Mouse (Mus musculus): ENCODE data around the gene Inpp5b. TPM values are rescaled to one million over a fixed set of nuclear protein-coding genes. Genes with fewer than 3 reads are reported as not detected.

Gene Inpp5b
- polyA plus RNA-seq, 1 experiment from 2014 or later: 25.7 TPM

GRCm38 (mm10) chr4:124714545-124715481, 26.8 kb upstream of the Inpp5b start, which contains the start of gene Sf3a3:
Gene Sf3a3, plus strand, starts transcription at chr4:124714776.
- Histone ChIP-seq H3K4me1 (peaks cover 28% of the 10 kb centered on the region), H3K4me3 (peak within 1 kb of the TSS; percentile 96), H3K27ac (replicated peaks) (peak within 1 kb of the TSS; percentile 89), H3K27me3 (ENCODE audit: low read depth, poor library complexity, severe bottlenecking) (peaks cover under 1% of the 10 kb centered on the region; the same call in 1 of the 2 replicates), H3K9me3 (replicated peaks) (no peaks in the 10 kb centered on the region), H3K36me3 (peaks cover 43% of the 10 kb centered on the region)
- WGBS: under 1% methylated on average over 57 of the region's 57 CpGs
- peak; percentile 96 for DNase-seq (ENCODE audit: low spot score)

DNA sequence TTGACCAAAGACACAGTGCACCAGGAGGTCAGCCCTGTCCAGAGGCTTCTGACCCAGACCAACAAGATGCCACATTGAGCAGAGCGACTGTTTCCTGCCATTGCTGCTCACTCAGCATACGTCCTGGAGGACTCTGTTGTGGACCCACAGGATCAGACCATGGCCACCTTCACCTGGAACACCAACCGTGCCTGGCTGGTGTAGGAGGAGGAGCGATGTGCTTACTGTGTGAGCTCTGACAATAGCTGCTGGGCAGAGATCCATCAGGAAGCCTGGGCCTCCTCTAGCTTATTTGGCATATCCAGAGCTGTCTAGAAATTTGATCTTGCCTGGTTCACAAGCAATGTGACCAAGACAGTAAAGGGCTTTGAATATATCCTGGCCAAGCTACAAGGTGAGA, 22.5 kb upstream of the Inpp5b start:
- peaks cover 86% of the 10 kb centered on the region for H3K36me3 ChIP-seq
- no peak for DNase-seq (ENCODE audit: low spot score)
- H3K4me3 ChIP-seq: no peak overlapping the region

DNA sequence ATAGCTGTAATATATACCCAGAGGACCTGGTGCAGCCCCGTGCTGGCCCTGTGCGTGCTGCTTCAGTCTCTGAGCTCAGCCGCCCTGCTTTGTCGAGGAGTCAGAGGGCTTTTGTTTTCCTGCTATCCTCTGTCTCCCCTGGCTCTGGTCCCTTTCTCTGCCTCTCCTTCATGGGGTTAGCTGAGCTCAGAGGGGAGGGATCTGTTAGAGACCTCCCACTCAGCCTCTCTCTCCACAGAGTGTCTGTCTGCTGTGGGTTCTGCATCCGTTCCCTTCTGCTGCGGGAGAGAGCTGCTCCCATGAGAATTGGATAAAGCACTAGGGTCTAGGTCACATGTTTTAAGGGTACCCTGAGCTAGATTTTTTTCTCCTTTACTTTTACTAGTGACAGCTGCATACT, 15.5 kb upstream of the Inpp5b start:
- H3K27ac ChIP-seq (replicated peaks): no peak overlapping the region
- H3K4me1 ChIP-seq: no peaks in the 10 kb centered on the region
- no peaks in the 10 kb centered on the region for H3K9me3 ChIP-seq (replicated peaks)
- no peak for DNase-seq (ENCODE audit: low spot score)
- no peaks in the 10 kb centered on the region for H3K27me3 ChIP-seq (ENCODE audit: low read depth, poor library complexity, severe bottlenecking)
- no peak overlapping the region for H3K4me3 ChIP-seq
- H3K36me3 ChIP-seq: peaks cover 100% of the 10 kb centered on the region
- WGBS: 84% methylated on average over 6 of the region's 6 CpGs

More for the DNA sequence above, 22.5 kb upstream of the Inpp5b start:
- Histone ChIP-seq H3K4me1 (peaks cover 17% of the 10 kb centered on the region), H3K27me3 (ENCODE audit: low read depth, poor library complexity, severe bottlenecking) (no peaks in the 10 kb centered on the region), H3K9me3 (replicated peaks) (no peaks in the 10 kb centered on the region), H3K27ac (replicated peaks) (no peak overlapping the region)
- WGBS: 97% methylated on average over 4 of the region's 4 CpGs

GRCm38 (mm10) chr4:124736952-124737351, 4.7 kb upstream of the Inpp5b start:
- Histone ChIP-seq H3K36me3 (peaks cover 23% of the 10 kb centered on the region), H3K9me3 (replicated peaks) (no peaks in the 10 kb centered on the region), H3K4me1 (peaks cover 21% of the 10 kb centered on the region), H3K4me3 (no peak overlapping the region), H3K27ac (replicated peaks) (no peak overlapping the region), H3K27me3 (ENCODE audit: low read depth, poor library complexity, severe bottlenecking) (no peaks in the 10 kb centered on the region)
- DNase-seq (ENCODE audit: low spot score): no peak
- 80% methylated on average over 2 of the region's 2 CpGs for WGBS

- WGBS: 74% methylated on average over 5 of the region's 5 CpGs
- no peaks in the 10 kb centered on the region for H3K27me3 ChIP-seq (ENCODE audit: low read depth, poor library complexity, severe bottlenecking)
- no peak for DNase-seq (ENCODE audit: low spot score)
- H3K4me3 ChIP-seq: no peak overlapping the region
- peaks cover 26% of the 10 kb centered on the region for H3K4me1 ChIP-seq
- no peak overlapping the region for H3K27ac ChIP-seq (replicated peaks)
- H3K9me3 ChIP-seq (replicated peaks): no peaks in the 10 kb centered on the region
- H3K36me3 ChIP-seq: peaks cover 18% of the 10 kb centered on the region
These were observed 4.2 kb upstream of the Inpp5b start for GRCm38 (mm10) chr4:124737486-124737885.

GRCm38 (mm10) chr4:124738013-124738412, 3.6 kb upstream of the Inpp5b start:
- WGBS: 77% methylated on average over 4 of the region's 4 CpGs
- Histone ChIP-seq H3K4me3 (no peak overlapping the region), H3K4me1 (peaks cover 27% of the 10 kb centered on the region)

GRCm38 (mm10) chr4:124738783-124739182, 2.9 kb upstream of the Inpp5b start:
- Histone ChIP-seq H3K36me3 (peaks cover 5% of the 10 kb centered on the region), H3K4me3 (no peak overlapping the region), H3K4me1 (peaks cover 27% of the 10 kb centered on the region), H3K27me3 (ENCODE audit: low read depth, poor library complexity, severe bottlenecking) (no peaks in the 10 kb centered on the region), H3K27ac (replicated peaks) (no peak overlapping the region), H3K9me3 (replicated peaks) (no peaks in the 10 kb centered on the region)
- 64% methylated on average over 1 of the region's 1 CpGs for WGBS
- no peak for DNase-seq (ENCODE audit: low spot score)

More at GRCm38 (mm10) chr4:124738013-124738412, 3.6 kb upstream of the Inpp5b start:
- Histone ChIP-seq H3K27ac (replicated peaks) (no peak overlapping the region), H3K9me3 (replicated peaks) (no peaks in the 10 kb centered on the region), H3K27me3 (ENCODE audit: low read depth, poor library complexity, severe bottlenecking) (no peaks in the 10 kb centered on the region), H3K36me3 (peaks cover 12% of the 10 kb centered on the region)
- DNase-seq (ENCODE audit: low spot score): no peak

- peaks cover 5% of the 10 kb centered on the region; the same call in 1 of the 2 replicates for H3K27me3 ChIP-seq (ENCODE audit: low read depth, poor library complexity, severe bottlenecking)
- peaks cover 16% of the 10 kb centered on the region for H3K4me1 ChIP-seq
- WGBS: 88% methylated on average over 11 of the region's 11 CpGs
- H3K36me3 ChIP-seq: no peaks in the 10 kb centered on the region
- no peak overlapping the region for H3K27ac ChIP-seq (replicated peaks)
- DNase-seq (ENCODE audit: low spot score): no peak
- H3K9me3 ChIP-seq (replicated peaks): no peaks in the 10 kb centered on the region
- H3K4me3 ChIP-seq: no peak overlapping the region
These were observed 1.2 kb downstream of the Inpp5b start for GRCm38 (mm10) chr4:124742839-124743238.

DNA sequence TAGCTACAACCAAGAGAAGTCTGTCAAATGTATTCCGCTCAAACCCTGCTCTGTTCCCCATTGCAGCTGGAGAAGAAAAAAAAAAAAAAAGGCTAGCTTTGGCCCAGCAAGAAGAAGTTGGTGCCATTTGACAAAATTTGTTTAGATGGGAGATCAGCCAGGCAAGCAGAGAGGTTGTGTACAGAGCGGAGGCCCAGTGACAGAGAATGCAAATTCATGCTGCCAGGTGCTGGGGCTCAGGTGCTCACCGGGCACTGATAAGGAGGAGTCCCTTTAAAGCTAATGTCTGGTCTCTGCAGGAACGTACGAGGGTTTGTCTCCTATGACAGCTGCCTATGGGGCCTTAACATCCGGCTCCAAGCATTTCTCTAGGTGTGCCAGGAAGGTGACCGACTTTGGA, 4.9 kb downstream of the Inpp5b start:
- DNase-seq (ENCODE audit: low spot score): no peak
- no peaks in the 10 kb centered on the region for H3K9me3 ChIP-seq (replicated peaks)
- H3K4me3 ChIP-seq: no peak overlapping the region
- 83% methylated on average over 7 of the region's 7 CpGs for WGBS
- peaks cover 28% of the 10 kb centered on the region for H3K27me3 ChIP-seq (ENCODE audit: low read depth, poor library complexity, severe bottlenecking)
- peaks cover 16% of the 10 kb centered on the region for H3K4me1 ChIP-seq
- no peaks in the 10 kb centered on the region for H3K36me3 ChIP-seq
- H3K27ac ChIP-seq (replicated peaks): no peak overlapping the region

DNA sequence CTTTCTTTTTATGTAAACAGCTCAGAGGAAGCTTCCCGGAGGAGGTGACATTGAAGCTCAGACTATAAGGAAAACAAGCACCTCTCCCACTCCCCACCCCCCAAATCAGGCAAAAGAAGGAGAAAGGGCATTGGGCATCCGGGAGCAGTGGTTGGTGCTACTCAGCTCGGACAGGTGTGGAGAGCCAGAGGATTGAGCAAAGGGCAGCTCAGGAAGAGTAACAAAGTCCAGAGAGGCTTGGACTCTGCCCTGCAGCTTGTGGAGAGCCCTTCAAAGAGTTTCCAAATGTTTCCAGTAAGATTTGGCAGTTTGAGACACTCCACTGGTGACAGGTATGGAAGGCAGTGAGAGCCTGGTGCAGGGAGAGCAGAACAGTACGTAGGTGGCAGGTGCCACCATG, 6.2 kb downstream of the Inpp5b start:
- H3K4me1 ChIP-seq: peaks cover 19% of the 10 kb centered on the region
- H3K9me3 ChIP-seq (replicated peaks): no peaks in the 10 kb centered on the region
- DNase-seq (ENCODE audit: low spot score): no peak
- no peak overlapping the region for H3K4me3 ChIP-seq
- H3K27me3 ChIP-seq (ENCODE audit: low read depth, poor library complexity, severe bottlenecking): peaks cover 28% of the 10 kb centered on the region
- H3K27ac ChIP-seq (replicated peaks): no peak overlapping the region
- H3K36me3 ChIP-seq: no peaks in the 10 kb centered on the region
- WGBS: 54% methylated on average over 4 of the region's 4 CpGs

GRCm38 (mm10) chr4:124751300-124752250, 9.9 kb downstream of the Inpp5b start:
- H3K27me3 ChIP-seq (ENCODE audit: low read depth, poor library complexity, severe bottlenecking): peaks cover 28% of the 10 kb centered on the region
- no peaks in the 10 kb centered on the region for H3K36me3 ChIP-seq
- peak overlapping the region; percentile 80 for H3K27ac ChIP-seq (replicated peaks)
- peak overlapping the region; percentile 71 for H3K4me3 ChIP-seq
- DNase-seq (ENCODE audit: low spot score): peak; percentile 97
- under 1% methylated on average over 75 of the region's 75 CpGs for WGBS
- H3K9me3 ChIP-seq (replicated peaks): no peaks in the 10 kb centered on the region
- H3K4me1 ChIP-seq: peaks cover 43% of the 10 kb centered on the region
